Mouse (Mus musculus) lung, postnatal 10 days (tissue): ENCODE data around the gene Senp2.
"Not testable (repeated sequence)": the region's sequence is repeated elsewhere in the genome, so short reads cannot be mapped to it uniquely, and the experiment has no call there.

Experiments used
- DNase-seq: peaks from one replicate; pipeline ENCODE4 v3.0.0; 2021

The Senp2 gene

GRCm38 (mm10) chr16:22009099-22009584, at the start of gene Senp2:
Gene Senp2 (plus strand): TSS chr16:22009484.
- DNase-seq = peak; percentile 100

- DNase-seq = no peak
Measured at GRCm38 (mm10) chr16:21965576-21965975, 43.7 kb upstream of the Senp2 start.

- DNase-seq = no peak
Measured at GRCm38 (mm10) chr16:21969874-21970273, 39.4 kb upstream of the Senp2 start.

- no peak for DNase-seq
Measured at GRCm38 (mm10) chr16:21970536-21970935, 38.7 kb upstream of the Senp2 start.

GRCm38 (mm10) chr16:21971446-21971845, 37.8 kb upstream of the Senp2 start:
- no peak for DNase-seq

GRCm38 (mm10) chr16:21976203-21976602, 33.1 kb upstream of the Senp2 start:
- no peak for DNase-seq

- DNase-seq = no peak
Measured at GRCm38 (mm10) chr16:21977347-21977746, 31.9 kb upstream of the Senp2 start.

- no peak for DNase-seq
Measured at GRCm38 (mm10) chr16:21983146-21983545, 26.1 kb upstream of the Senp2 start.

GRCm38 (mm10) chr16:21983581-21983980, 25.7 kb upstream of the Senp2 start:
- no peak for DNase-seq

- DNase-seq = no peak
Measured at GRCm38 (mm10) chr16:21984091-21984490, 25.2 kb upstream of the Senp2 start.

GRCm38 (mm10) chr16:21986191-21986590, 23.1 kb upstream of the Senp2 start:
- no peak for DNase-seq

GRCm38 (mm10) chr16:21987956-21988355, 21.3 kb upstream of the Senp2 start:
- no peak for DNase-seq

GRCm38 (mm10) chr16:21990893-21991292, 18.4 kb upstream of the Senp2 start:
- DNase-seq = not testable (repeated sequence)

- DNase-seq = no peak
Measured at GRCm38 (mm10) chr16:21991774-21992173, 17.5 kb upstream of the Senp2 start.

GRCm38 (mm10) chr16:21995304-21995703, 14.0 kb upstream of the Senp2 start, which contains the start of gene Liph:
Gene Liph (minus strand): TSS chr16:21995663.
- DNase-seq = peak; percentile 45

- DNase-seq = peak; percentile 20
Measured at GRCm38 (mm10) chr16:21996402-21996801, 12.9 kb upstream of the Senp2 start.

- DNase-seq = peak; percentile 58
Measured at GRCm38 (mm10) chr16:21996881-21997641, 12.2 kb upstream of the Senp2 start.

- peak; percentile 26 for DNase-seq
Measured at GRCm38 (mm10) chr16:21998061-21998460, 11.2 kb upstream of the Senp2 start.

GRCm38 (mm10) chr16:21999941-22000690, 9.2 kb upstream of the Senp2 start:
- peak; percentile 18 for DNase-seq

GRCm38 (mm10) chr16:22001172-22001571, 8.1 kb upstream of the Senp2 start:
- no peak for DNase-seq

- DNase-seq = no peak
Measured at GRCm38 (mm10) chr16:22001606-22002005, 7.7 kb upstream of the Senp2 start.

- peak; percentile 39 for DNase-seq
Measured at GRCm38 (mm10) chr16:22009596-22009995, 312 bp downstream of the Senp2 start.

GRCm38 (mm10) chr16:22015569-22015968, 6.3 kb downstream of the Senp2 start:
- no peak for DNase-seq

GRCm38 (mm10) chr16:22022122-22022521, 12.8 kb downstream of the Senp2 start:
- DNase-seq = peak; percentile 24
